ENCODE assay signal across 15 mouse cellular contexts in the genomic region with DNA sequence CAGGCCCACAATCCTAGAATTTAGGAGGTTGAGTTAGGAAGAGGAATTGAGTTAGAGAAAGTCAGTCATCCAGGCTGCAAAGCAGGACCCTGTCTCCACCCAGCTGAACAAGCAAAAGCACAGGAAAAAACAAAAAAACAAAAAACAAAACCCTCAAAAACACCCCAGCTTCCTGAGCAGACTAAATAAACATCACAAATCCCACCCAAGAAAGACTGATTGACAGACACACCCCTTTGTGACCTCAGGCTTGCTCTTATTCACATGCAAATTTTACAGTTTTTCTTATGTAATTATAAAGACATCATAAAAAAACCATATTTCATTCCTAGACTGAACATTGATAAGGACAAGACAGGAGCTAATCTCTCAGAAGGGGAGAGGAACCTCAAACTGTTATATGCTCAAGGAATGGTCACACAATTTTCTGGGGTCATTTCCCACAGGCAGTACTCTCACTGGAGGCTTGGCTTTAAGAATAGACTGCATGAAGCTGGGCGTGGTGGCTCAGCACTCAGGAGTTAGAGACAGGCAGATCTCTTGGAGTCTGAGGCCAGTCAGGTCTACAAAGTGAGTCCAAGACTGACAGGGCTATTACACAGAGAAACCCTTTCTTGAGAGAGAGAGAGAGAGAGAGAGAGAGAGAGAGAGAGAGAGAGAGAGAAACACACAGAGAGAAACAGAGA.
"Had no signal": no experiment of that assay in that cellular context is flagged by ENCODE, and none has a peak within 500 bp of the region (broad histone marks: within the 10 kb centered on the region; RNA-seq: fewer than 3 reads in every experiment).

No protein-coding gene starts in this region.

- H3K4me3 ChIP-seq: layer of hippocampus, adult 2 months; liver, embryonic 15.5 days; lung, embryonic 15.5 days; megakaryocyte, embryonic 14.5 days; midbrain, embryonic 10.5 days; midbrain, embryonic 13.5 days had no signal

- H3K4me1 ChIP-seq: lung, embryonic 15.5 days; midbrain, embryonic 13.5 days had no signal

- DNase-seq: kidney, postnatal 25 days; layer of hippocampus, adult 9-11 months; lung, adult 18-20 months; lung, postnatal 10 days; lung, postnatal 36 days; thymus, adult 18-20 months; thymus, postnatal 36 days had no signal

- H3K27ac ChIP-seq: kidney, postnatal 0 days; layer of hippocampus, adult 2 months; liver, embryonic 15.5 days; lung, embryonic 15.5 days; midbrain, embryonic 10.5 days; midbrain, embryonic 13.5 days had no signal

- H3K4me2 ChIP-seq: liver, embryonic 11.5 days; liver, embryonic 15.5 days; lung, embryonic 15.5 days; midbrain, embryonic 13.5 days had no signal

- ATAC-seq: midbrain, embryonic 13.5 days had no signal

- H3K9me3 ChIP-seq: liver, embryonic 15.5 days; lung, embryonic 15.5 days; midbrain, embryonic 10.5 days; midbrain, embryonic 13.5 days had no signal

- H3K9ac ChIP-seq: liver, embryonic 15.5 days; lung, embryonic 15.5 days; midbrain, embryonic 13.5 days had no signal

- H3K27me3 ChIP-seq: liver, embryonic 15.5 days; lung, embryonic 15.5 days; megakaryocyte, embryonic 14.5 days; midbrain, embryonic 13.5 days had no signal

- H3K36me3 ChIP-seq: liver, embryonic 15.5 days; lung, embryonic 15.5 days; midbrain, embryonic 10.5 days; midbrain, embryonic 13.5 days had no signal
